Comparison of ENCODE assay signal across 16 mouse cellular contexts in the genomic region with DNA sequence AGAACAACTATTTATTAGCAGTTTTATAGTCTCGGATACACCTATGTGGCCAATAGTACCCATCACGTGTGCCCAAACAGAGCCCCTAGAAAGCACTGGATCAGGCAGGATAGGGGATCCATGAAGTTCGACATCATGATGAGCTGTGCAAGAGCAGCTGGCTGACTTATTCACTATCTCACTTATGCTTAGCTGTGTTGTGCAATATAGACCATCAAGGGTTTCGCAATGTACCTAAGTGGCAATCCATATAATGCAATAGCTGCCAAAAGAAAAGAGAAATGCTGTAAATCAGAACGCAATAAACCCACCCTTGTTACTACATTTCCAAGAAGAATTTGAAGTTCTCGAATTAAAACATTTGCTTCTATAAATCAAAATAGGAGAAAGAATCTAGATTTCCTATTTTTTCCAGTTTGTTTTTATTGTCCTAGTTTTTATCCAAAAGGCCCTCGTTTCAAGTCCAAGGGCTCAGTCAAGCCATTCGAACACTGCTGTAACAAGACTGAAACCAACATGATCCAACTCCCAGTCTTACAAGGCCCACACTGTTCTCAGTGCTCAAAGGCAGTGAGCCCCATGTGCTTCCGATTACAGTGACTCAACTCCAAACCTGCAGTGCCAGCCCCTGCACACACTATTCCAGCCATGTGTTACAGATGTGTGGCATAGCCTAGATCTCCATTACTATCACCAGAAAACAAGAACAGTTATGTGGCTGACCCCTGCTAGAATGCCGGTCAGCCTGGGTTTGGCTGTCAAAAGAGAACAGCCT. TPM values are rescaled to one million over a fixed set of nuclear protein-coding genes. Genes with fewer than 3 reads are reported as not detected.
A peak's percentile ranks its signal among the peaks of the same experiment; 100 is the strongest.
DNase-seq lines count a peak whose midpoint lies in the region; ATAC-seq and TF ChIP-seq lines count a peak whose summit lies in the region.
"Had no signal": no experiment of that assay in that cellular context is flagged by ENCODE, and none has a peak within 500 bp of the region (broad histone marks: within the 10 kb centered on the region; RNA-seq: fewer than 3 reads in every experiment).

No protein-coding gene starts in this region.

- H3K27ac ChIP-seq in lung, embryonic 15.5 days = peak overlapping the region; percentile 49
- H3K27ac ChIP-seq in intestine, embryonic 15.5 days = no peak overlapping the region
- no peak overlapping the region for H3K27ac ChIP-seq in neural tube, embryonic 15.5 days (replicated peaks)
- H3K27ac ChIP-seq: left cerebral cortex, adult 2 months; macrophage had no signal

- no peaks in the 10 kb centered on the region for H3K9me3 ChIP-seq in lung, embryonic 15.5 days
- no peaks in the 10 kb centered on the region for H3K9me3 ChIP-seq in intestine, embryonic 15.5 days
- H3K9me3 ChIP-seq in neural tube, embryonic 15.5 days (replicated peaks) = no peaks in the 10 kb centered on the region

- ATAC-seq in lung, embryonic 15.5 days (ENCODE audit: borderline replicate concordance, extremely low read depth, low FRiP score, low TSS enrichment) = peak; percentile 67; the same call in 1 of the 2 replicates
- ATAC-seq in intestine, embryonic 15.5 days = peak; percentile 66; the same call in 1 of the 2 replicates
- no peak for ATAC-seq in neural tube, embryonic 15.5 days (ENCODE audit: low FRiP score)

- H3K4me3 ChIP-seq in lung, embryonic 15.5 days = no peak overlapping the region
- no peak overlapping the region for H3K4me3 ChIP-seq in intestine, embryonic 15.5 days (replicated peaks)
- no peak overlapping the region for H3K4me3 ChIP-seq in myocyte
- H3K4me3 ChIP-seq in neural tube, embryonic 15.5 days (replicated peaks) = no peak overlapping the region
- H3K4me3 ChIP-seq: left cerebral cortex, adult 2 months had no signal

- no peak overlapping the region for H3K4me2 ChIP-seq in lung, embryonic 15.5 days
- H3K4me2 ChIP-seq in intestine, embryonic 15.5 days (replicated peaks) = no peak overlapping the region
- no peak overlapping the region for H3K4me2 ChIP-seq in myocyte (ENCODE audit: low read depth)
- no peak overlapping the region for H3K4me2 ChIP-seq in neural tube, embryonic 15.5 days

- H3K4me1 ChIP-seq in lung, embryonic 15.5 days = 0 out of 2 replicates have a peak, but pooled peaks cover 6% of the 10 kb centered on the region
- no peaks in the 10 kb centered on the region for H3K4me1 ChIP-seq in intestine, embryonic 15.5 days (replicated peaks)
- H3K4me1 ChIP-seq in neural tube, embryonic 15.5 days = no peaks in the 10 kb centered on the region

- TF ChIP-seq POLR2A in myocyte (IDR thresholded peaks at IDR 0.05; ENCODE audit: insufficient read length, low read depth) = no peak

- H3K79me2 ChIP-seq in myocyte (ENCODE audit: control insufficient read depth, insufficient read depth) = no peaks in the 10 kb centered on the region

- H3K27me3 ChIP-seq in lung, embryonic 15.5 days = no peaks in the 10 kb centered on the region
- no peaks in the 10 kb centered on the region for H3K27me3 ChIP-seq in intestine, embryonic 15.5 days (replicated peaks)
- no peaks in the 10 kb centered on the region for H3K27me3 ChIP-seq in myocyte (ENCODE audit: control insufficient read depth, insufficient read depth, insufficient read length)
- H3K27me3 ChIP-seq in neural tube, embryonic 15.5 days (replicated peaks) = no peaks in the 10 kb centered on the region

- peak; percentile 40 for DNase-seq in embryo, embryonic 10 days (ENCODE audit: low spot score)
- DNase-seq in embryo, embryonic 9.5 days (ENCODE audit: extremely low spot score) = no peak
- no peak for DNase-seq in lung, postnatal 10 days
- no peak for DNase-seq in right cerebral cortex, postnatal 25 days
- DNase-seq: adrenal gland, adult 8-10 months; B cell, adult 2 months; cerebellum, adult 11-12 months; gastrocnemius, postnatal 14 days; kidney, postnatal 25 days; thymus, adult 18-20 months had no signal

- H3K36me3 ChIP-seq in lung, embryonic 15.5 days = no peaks in the 10 kb centered on the region
- H3K36me3 ChIP-seq in intestine, embryonic 15.5 days = no peaks in the 10 kb centered on the region
- peaks cover 7% of the 10 kb centered on the region for H3K36me3 ChIP-seq in myocyte (ENCODE audit: control insufficient read depth, insufficient read depth)
- no peaks in the 10 kb centered on the region for H3K36me3 ChIP-seq in neural tube, embryonic 15.5 days

- no peak overlapping the region for H3ac ChIP-seq in myocyte (ENCODE audit: control insufficient read depth, insufficient read length)

- WGBS in lung, embryonic 15.5 days = 69% methylated on average over 10 of the region's 10 CpGs
- WGBS in intestine, embryonic 15.5 days = 85% methylated on average over 10 of the region's 10 CpGs
- 94% methylated on average over 10 of the region's 10 CpGs for WGBS in neural tube, embryonic 15.5 days

- no peak overlapping the region for H3K9ac ChIP-seq in lung, embryonic 15.5 days
- H3K9ac ChIP-seq in intestine, embryonic 15.5 days = no peak overlapping the region
- no peak overlapping the region for H3K9ac ChIP-seq in neural tube, embryonic 15.5 days (replicated peaks)

TF ChIP-seq in myocyte, 11 proteins besides CTCF, POLR2A, EP300 and RAD21:
- TF ChIP-seq MYOD1 (IDR thresholded peaks at IDR 0.05; ENCODE audit: control insufficient read depth in 1 of 3, insufficient read length in 2 of 3, low read depth in 2 of 3) (peak in 1 of 3 experiments; percentile 6), TCF3 (IDR thresholded peaks at IDR 0.05; ENCODE audit: insufficient read length, low read depth) (no peak), CEBPB (IDR thresholded peaks at IDR 0.05; ENCODE audit: insufficient read depth, poor library complexity, severe bottlenecking) (peak; percentile 95), MAX (IDR thresholded peaks at IDR 0.05; ENCODE audit: low read depth) (no peak)

RNA-seq across cellular contexts. Expression of a gene that starts 45.3 kb away (rescaled TPM):
- 0.05 TPM in 2 replicates for polyA plus RNA-seq in lung, embryonic 15.5 days (2015; fragmentation: Nextera tagmentation; extraction: Ambion mirVana)
- polyA plus RNA-seq in intestine, embryonic 15.5 days (2015; fragmentation: Nextera tagmentation; extraction: Ambion mirVana) = 0.20 and 0.31 TPM in 2 replicates
- polyA plus RNA-seq in myocyte (2012; fragmentation: generic; extraction: Trizol) = 17.5 TPM
- polyA plus RNA-seq in neural tube, embryonic 15.5 days (2015; fragmentation: Nextera tagmentation; extraction: Ambion mirVana) = 0.42 and 0.50 TPM in 2 replicates
- polyA plus RNA-seq: macrophage had no signal

Comparison
In these comparisons a context has a peak if more than half of its experiments do, and no peak if none do; other contexts are left out.
1. RNA of a gene that starts 45.3 kb away (polyA plus RNA-seq): 17.5 TPM in myocyte (single experiment); 0.42 to 0.50 TPM in neural tube, embryonic 15.5 days, 0.20 to 0.31 TPM in intestine, embryonic 15.5 days and 0.05 TPM in lung, embryonic 15.5 days; every median in the first group is over 10 times any median in the second.